Mouse (Mus musculus): Measurements from ENCODE around the gene 5730596B20Rik. TPM values are rescaled to one million over a fixed set of nuclear protein-coding genes. Genes with fewer than 3 reads are reported as not detected.

Gene 5730596B20Rik
- total RNA-seq, 1 experiment from 2014 or later: 0.63 TPM

- peak; percentile 37 for DNase-seq
Measured at GRCm38 (mm10) chr6:52162611-52163365, 14.5 kb upstream of the 5730596B20Rik start.

- peak; percentile 61 for DNase-seq
Measured at GRCm38 (mm10) chr6:52163366-52164031, 13.8 kb upstream of the 5730596B20Rik start.

GRCm38 (mm10) chr6:52164051-52164625 is 13.2 kb upstream of the 5730596B20Rik start:
- DNase-seq: peak; percentile 58

- peak; percentile 57 for DNase-seq
Measured at GRCm38 (mm10) chr6:52164626-52165440, 12.5 kb upstream of the 5730596B20Rik start, which contains the start of gene Hoxa2. TSS of gene Hoxa2 (minus strand) at chr6:52164831.

- peak; percentile 72 for DNase-seq
Measured at GRCm38 (mm10) chr6:52165441-52166370, 11.6 kb upstream of the 5730596B20Rik start.

GRCm38 (mm10) chr6:52166431-52167077 is 10.7 kb upstream of the 5730596B20Rik start:
- DNase-seq: no peak

GRCm38 (mm10) chr6:52167176-52167575 is 10.1 kb upstream of the 5730596B20Rik start:
- no peak for DNase-seq

- no peak for DNase-seq
Measured at GRCm38 (mm10) chr6:52167736-52168161, 9.5 kb upstream of the 5730596B20Rik start.

GRCm38 (mm10) chr6:52168191-52169055 is 8.9 kb upstream of the 5730596B20Rik start:
- DNase-seq: peak; percentile 62

GRCm38 (mm10) chr6:52169499-52170165 is 7.7 kb upstream of the 5730596B20Rik start:
- no peak for DNase-seq

- peak; percentile 61 for DNase-seq
Measured at GRCm38 (mm10) chr6:52170166-52170897, 7.0 kb upstream of the 5730596B20Rik start.

- no peak for DNase-seq
Measured at GRCm38 (mm10) chr6:52170898-52171223, 6.4 kb upstream of the 5730596B20Rik start.

GRCm38 (mm10) chr6:52171331-52171730 is 6.0 kb upstream of the 5730596B20Rik start:
- no peak for DNase-seq

GRCm38 (mm10) chr6:52171938-52172337 is 5.4 kb upstream of the 5730596B20Rik start:
- no peak for DNase-seq

GRCm38 (mm10) chr6:52172501-52172900 is 4.8 kb upstream of the 5730596B20Rik start:
- peak; percentile 97 for DNase-seq

GRCm38 (mm10) chr6:52173648-52174047 is 3.6 kb upstream of the 5730596B20Rik start:
- DNase-seq: no peak

- DNase-seq: peak; percentile 59
Measured at GRCm38 (mm10) chr6:52174968-52175751, 2.1 kb upstream of the 5730596B20Rik start.
